Mouse (Mus musculus) stomach, postnatal 0 days (tissue): ENCODE data around the gene Card9.

ENCODE experiments used
- CTCF ChIP-seq: IDR thresholded peaks from 2 replicates; pipeline ENCODE4 v1.5.1; 2016; ENCODE audit warnings: antibody characterized with exemption, low read depth, mild to moderate bottlenecking, moderate library complexity
- EP300 ChIP-seq: optimal IDR thresholded peaks from 2 replicates; pipeline ENCODE3; 2016; ENCODE audit warnings: antibody characterized with exemption

DNA sequence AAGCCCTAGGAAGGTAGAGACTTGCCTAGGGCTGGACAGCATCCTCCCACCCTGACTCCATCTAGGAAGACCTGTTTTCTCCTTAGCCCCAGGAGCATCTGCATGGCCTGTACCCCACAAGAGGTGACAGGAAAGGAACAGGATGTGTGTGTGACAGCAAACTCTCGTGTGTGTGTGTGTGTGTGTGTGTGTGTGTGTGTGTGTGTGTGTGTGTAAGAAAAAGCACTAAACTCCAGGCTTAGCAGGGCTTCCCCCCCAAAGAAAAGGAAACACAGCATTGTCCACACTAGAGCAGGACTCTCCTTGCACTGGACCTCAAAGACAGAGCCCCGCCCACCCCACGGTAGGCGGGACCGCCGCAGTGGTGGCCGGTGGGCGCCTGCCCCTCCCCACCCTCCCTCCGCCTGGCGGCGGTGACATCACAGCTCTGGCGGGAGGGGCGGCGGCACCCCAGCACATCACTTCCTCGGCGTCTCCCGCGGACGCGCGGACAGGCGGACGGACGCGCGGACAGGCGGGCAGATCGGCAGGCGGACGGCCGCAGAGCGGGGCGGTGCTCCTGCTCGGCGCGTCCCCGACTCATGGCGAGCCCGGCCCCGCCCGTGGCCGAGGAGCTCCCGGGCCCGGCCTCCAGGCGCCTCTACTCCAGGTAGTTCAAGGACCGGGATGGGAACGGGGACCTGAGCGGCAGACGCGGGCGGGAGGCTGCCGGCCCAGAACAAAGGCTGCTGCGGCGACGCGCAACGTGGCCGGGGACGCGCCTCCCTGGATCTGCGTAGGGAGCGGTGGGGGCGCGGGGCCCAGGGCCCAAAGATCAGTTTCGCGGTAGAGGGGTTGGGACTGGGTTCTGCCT, 45.4 kb downstream of the Card9 start, which contains the start of gene Gpsm1:
- TF ChIP-seq CTCF (no peak), EP300 (no peak)
